Mouse (Mus musculus): ENCODE measurements around the gene Stox2.

DNA sequence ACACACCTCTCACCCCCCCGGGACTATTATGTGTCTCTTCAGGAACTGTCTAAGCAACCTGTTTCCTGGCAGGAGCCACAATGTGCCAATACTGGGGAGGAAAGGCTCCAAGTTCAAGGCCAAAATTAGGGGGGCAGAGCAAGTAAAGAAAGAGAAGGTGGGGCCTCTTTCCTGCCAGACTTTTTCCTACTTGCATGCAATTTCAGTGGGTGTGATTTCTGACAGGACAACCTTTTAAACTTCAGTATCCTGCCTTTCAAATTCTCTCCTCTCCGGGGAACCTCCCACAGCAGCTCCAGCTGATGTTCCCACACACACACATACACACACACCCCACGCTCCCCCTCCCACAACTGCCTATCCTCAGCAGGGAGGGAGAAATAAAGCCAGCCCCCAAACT, 66.1 kb downstream of the Stox2 start:
- TF ChIP-seq CTCF (IDR thresholded peaks at IDR 0.05; ENCODE audit: low read depth) (no peak), EP300 (IDR thresholded peaks at IDR 0.05; ENCODE audit: low read depth) (peak; percentile 56)

Measured in liver, postnatal 0 days (tissue).